Mouse (Mus musculus): ENCODE data around the gene Rtcb.

The Rtcb gene

DNA sequence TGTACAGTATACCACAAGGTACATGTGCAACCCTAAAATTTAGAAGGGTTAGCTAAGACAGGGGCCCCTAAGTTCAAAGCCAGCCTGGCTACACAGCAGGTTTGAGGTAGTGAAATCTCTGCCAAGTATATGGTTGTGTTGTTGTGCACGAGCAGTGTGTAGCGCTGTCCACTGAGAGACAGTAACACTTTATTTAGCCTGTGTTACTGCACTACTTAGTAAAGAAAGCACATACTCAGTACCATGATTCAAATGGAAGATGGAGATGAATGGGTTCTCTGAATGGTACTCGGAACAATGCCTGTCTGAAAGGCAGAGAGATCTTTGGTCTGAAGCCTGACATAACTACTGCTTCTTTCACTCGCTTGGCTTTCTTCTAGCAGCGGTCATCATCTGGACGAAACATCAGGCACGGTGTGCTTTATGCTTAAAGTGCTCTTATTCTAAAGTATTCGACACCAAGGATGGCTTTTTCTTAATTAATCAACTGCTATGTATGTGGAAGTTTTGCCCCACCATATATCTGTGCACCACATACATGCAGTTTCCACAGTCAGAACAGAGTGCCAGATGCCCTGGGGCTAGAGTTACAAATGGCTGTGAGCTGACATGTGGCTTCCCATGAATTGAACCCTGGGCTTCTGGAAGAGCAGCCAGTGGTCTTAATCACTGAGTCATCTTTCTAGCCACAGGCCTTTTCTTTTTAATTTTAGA lies 9.0 kb downstream of the Rtcb start:
- no peak for DNase-seq (ENCODE audit: extremely low read depth, low read depth, low spot score)

DNA sequence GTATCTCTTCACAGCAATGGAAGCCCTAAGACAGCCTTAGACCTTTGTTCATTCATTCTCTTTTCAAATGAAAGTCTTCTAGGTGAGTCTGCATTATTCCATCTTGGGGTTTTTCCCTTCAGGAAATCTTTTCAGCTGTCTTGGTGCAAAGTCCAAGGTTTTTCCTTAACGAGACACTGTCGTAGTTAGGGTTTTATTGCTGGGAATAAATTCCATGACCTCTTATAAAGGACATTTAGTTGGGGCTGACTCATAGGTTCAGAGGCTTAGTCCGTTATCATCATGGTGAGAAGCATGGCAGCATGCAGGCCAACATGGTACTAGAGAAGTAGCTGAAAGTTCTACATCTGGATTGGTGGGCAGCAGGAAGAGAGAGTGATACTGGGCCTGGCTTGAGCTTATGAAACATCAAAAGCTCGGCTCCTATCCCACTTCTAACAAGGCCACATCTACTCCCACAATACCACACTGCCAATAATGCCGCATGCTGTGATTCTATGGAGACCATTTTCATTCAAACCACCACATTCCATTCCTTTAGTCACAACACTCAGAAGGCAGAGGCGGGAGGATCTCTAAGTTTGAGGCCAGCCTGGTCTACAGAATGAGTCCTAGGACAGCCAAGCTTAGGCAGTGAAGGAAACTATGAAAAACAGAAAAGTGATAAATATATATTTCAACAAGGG lies 21.2 kb downstream of the Rtcb start:
- DNase-seq (ENCODE audit: extremely low read depth, low read depth, low spot score) = no peak

DNA sequence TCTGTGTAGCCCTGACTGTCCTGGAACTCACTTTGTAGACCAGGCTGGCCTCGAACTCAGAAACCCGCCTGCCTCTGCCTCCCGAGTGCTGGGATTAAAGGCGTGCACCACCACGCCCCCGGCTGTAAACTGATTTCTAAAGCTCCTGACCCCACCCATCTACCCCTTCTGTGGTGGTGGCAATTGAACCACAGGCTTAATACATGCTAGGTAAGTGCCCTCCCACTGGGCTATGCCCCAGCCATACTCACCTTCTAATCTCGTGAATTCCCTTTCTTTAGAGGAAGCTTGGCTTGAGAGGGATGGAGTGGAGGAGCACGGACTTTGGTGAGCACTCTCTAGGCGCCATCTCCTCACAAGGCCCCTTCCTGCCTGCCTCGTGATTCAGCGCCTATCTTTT lies 27.7 kb downstream of the Rtcb start:
- DNase-seq (ENCODE audit: extremely low read depth, low read depth, low spot score) = no peak

DNA sequence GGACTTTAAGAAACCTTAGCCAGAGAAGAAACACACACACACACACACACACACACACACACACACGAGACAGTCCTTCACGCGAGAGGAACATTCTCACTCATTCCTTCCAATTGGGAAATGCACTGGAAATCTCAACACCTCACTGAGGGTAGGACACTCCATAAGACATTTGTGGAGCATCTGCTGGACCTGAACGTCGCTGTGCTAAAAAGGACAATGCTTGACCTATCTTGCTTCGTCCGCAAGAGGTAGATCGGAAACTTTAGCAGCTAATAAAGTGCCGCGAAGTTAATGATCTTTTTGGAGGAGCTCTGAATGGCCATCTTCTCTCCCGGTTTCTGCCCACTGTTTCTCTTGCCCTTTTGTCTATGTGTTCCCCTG lies 28.4 kb downstream of the Rtcb start:
- no peak for DNase-seq (ENCODE audit: extremely low read depth, low read depth, low spot score)

DNA sequence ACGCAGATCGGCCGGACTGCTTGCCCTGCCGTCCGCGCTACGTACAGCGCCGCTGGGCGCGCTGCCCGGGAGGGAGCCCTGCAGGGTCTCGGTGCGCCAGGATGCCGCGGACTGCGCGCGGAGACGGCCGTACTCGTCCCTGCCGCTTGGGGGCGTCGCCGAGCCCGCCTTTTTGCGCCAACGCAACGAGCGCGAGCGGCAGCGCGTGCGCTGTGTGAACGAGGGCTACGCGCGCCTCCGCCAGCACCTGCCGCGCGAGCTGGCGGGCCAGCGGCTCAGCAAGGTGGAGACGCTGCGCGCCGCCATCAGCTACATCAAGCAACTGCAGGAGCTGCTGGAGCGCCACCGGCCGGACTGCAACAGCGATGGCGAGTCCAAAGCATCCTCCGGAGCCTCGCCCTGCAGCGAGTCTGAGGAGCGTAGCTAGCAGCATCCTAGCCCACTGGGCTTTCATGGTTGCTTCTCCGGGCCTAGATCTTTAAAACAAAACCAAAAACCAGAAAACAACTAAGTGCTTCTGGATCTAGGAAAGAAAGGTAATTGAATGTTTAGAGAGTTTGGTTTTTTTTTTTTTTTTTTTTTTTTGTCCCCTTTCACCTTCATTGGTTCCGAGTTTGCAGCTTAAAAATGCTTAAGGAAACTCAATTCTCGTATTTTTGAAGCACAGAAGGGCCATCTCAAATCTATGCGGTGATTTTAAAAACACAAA lies 29.0 kb downstream of the Rtcb start:
- DNase-seq (ENCODE audit: extremely low read depth, low read depth, low spot score) = no peak

DNA sequence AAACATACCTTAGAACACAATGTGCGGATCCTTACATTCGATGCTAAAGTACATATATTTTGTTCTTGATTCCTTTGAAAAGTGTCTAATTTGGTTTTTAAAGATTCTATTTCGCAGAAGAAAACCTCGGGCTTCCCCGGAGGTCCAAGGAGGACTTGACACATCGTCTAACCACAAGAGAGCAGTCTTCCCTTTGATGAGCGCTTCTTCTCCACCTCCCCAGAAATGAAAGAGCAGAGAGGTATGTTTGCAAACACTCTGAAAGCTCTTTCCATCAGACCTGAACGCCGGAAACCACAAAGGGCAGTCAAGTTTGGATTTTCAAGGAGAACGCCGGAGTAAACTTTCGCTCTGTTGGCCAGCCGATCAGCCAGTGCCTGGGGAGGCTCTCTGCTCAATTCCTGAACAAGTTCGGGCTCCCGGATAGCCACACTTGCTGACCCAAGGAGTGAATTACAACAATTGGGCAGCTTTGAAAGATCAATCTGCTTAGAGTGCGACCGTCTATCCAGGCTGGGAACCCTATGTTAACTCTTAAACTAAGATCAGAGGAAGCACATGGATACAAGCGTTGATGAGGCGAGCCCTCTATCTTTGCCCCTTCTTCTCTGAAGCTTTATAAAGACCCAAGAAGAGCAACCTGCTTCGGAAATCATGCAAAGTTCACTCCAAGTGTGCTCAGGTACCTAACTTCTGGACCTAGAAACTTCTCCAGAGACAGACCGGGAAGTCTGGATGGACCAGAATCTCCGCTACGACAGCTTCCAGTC lies 29.8 kb downstream of the Rtcb start, which contains the start of gene Ascl4:
TSS of gene Ascl4 (plus strand) at position 6 of the 770 bp plus-strand sequence.
- DNase-seq (ENCODE audit: extremely low read depth, low read depth, low spot score) = no peak

- DNase-seq (ENCODE audit: extremely low read depth, low read depth, low spot score) = peak; percentile 78
Measured at GRCm38 (mm10) chr10:85916498-85917309, 40.9 kb downstream of the Rtcb start, which contains the start of gene Prdm4. Prdm4 (minus strand) TSS chr10:85917142.
